Mouse (Mus musculus): ENCODE measurements around the gene Olfr905.

Gene Olfr905

GRCm38 (mm10) chr9:38470807-38471206 is at the start of gene Olfr905:
Olfr905 (plus strand) TSS chr9:38471107.
- no peak for DNase-seq (ENCODE audit: low spot score in 2 of 2)

GRCm38 (mm10) chr9:38423801-38424200 is 47.1 kb upstream of the Olfr905 start:
- DNase-seq (ENCODE audit: low spot score in 2 of 2): no peak

- DNase-seq (ENCODE audit: low spot score in 2 of 2): no peak
Measured at GRCm38 (mm10) chr9:38427026-38427425, 43.9 kb upstream of the Olfr905 start.

- DNase-seq (ENCODE audit: low spot score in 2 of 2): no peak
Measured at GRCm38 (mm10) chr9:38429155-38429554, 41.8 kb upstream of the Olfr905 start, which contains the start of gene Olfr901. Olfr901 (plus strand) TSS chr9:38429455.

GRCm38 (mm10) chr9:38447352-38447751 is 23.6 kb upstream of the Olfr905 start, which contains the start of gene Olfr902:
Olfr902 (plus strand) TSS chr9:38447652.
- no peak for DNase-seq (ENCODE audit: low spot score in 2 of 2)

GRCm38 (mm10) chr9:38462844-38463243 is 8.1 kb upstream of the Olfr905 start, which contains the start of gene Olfr904:
Olfr904 (plus strand) TSS chr9:38463144.
- DNase-seq (ENCODE audit: low spot score in 2 of 2): no peak

- no peak for DNase-seq (ENCODE audit: low spot score in 2 of 2)
Measured at GRCm38 (mm10) chr9:38486785-38487184, 15.9 kb downstream of the Olfr905 start, which contains the start of gene Olfr906. Olfr906 (plus strand) TSS chr9:38487085.

- no peak for DNase-seq (ENCODE audit: low spot score in 2 of 2)
Measured at GRCm38 (mm10) chr9:38495501-38495900, 24.6 kb downstream of the Olfr905 start, which contains the start of gene Olfr907. Olfr907 (plus strand) TSS chr9:38495801.

GRCm38 (mm10) chr9:38512353-38512752 is 41.4 kb downstream of the Olfr905 start:
- no peak for DNase-seq (ENCODE audit: low spot score in 2 of 2)

- no peak for DNase-seq (ENCODE audit: low spot score in 2 of 2)
Measured at GRCm38 (mm10) chr9:38521280-38521679, 50.4 kb downstream of the Olfr905 start, which contains the start of gene Olfr911-ps1. Olfr911-ps1 (plus strand) TSS chr9:38521580.
